Mouse (Mus musculus) large intestine, adult 2 months (tissue): ENCODE results near the gene Shtn1. TPM values are rescaled to one million over a fixed set of nuclear protein-coding genes. Genes with fewer than 3 reads are reported as not detected.

ENCODE experiments used
- DNase-seq: peaks from one replicate; pipeline ENCODE4 v3.0.0-alpha.2; 2012; ENCODE audit warnings: low read depth, low spot score
- WGBS: fragments of 180-500 bp; shearing (Covaris S2); methylation state at CpG from one replicate; pipeline ENCODE4 v1.1.7; 2018; 5-methylcytosine and 5-hydroxymethylcytosine counted together
- polyA plus RNA-seq: library from polyadenylated mRNA; depleted of rRNA; stranded (reverse); fragments of >200 nt; gene quantifications from 2 replicates; pipeline ENCODE4 v1.2.3, GENCODE M21; 2012; rRNA removed

Shtn1 gene
- polyA plus RNA-seq: 4.1 and 5.5 TPM in 2 replicates

DNA sequence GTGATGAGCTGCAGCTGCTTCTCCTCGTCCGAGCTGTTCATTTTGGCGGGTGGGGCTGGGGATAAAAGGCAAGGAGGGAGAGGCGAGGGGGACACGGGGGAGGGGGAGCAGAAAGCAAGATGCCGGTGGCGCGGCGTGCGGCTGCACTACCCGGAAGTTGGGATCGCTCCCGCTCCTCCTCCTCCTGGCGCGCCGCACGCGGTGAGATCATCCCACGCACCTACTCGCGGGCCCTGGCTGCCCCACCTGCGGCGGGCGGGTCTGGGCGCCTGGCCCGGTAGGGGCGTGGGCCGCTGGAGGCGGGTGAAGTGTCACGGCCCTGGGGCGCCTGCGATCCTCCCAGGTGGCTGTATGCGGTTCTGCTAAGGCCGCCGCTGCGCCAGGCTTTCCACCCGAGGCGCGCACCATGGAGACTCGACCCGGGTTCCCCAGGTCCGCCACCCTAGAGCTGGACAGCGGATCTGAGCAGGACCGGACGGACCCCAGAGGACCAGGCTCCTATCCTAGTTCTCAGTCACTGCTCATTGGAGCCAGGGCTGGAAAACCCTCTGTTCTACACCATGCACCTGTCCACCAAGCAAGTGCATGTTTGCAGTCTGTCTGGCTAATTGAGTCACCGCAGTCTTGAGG, at the start of gene Shtn1:
TSS of gene Shtn1 (minus strand) at position 629 of the 630 bp plus-strand sequence.
- WGBS: 1% methylated on average over 45 of the region's 46 CpGs
- peak; percentile 53 for DNase-seq

- WGBS: 32% methylated on average over 4 of the region's 4 CpGs
- DNase-seq: no peak
These were observed 38.3 kb upstream of the Shtn1 start for GRCm38 (mm10) chr19:59114152-59114551.

DNA sequence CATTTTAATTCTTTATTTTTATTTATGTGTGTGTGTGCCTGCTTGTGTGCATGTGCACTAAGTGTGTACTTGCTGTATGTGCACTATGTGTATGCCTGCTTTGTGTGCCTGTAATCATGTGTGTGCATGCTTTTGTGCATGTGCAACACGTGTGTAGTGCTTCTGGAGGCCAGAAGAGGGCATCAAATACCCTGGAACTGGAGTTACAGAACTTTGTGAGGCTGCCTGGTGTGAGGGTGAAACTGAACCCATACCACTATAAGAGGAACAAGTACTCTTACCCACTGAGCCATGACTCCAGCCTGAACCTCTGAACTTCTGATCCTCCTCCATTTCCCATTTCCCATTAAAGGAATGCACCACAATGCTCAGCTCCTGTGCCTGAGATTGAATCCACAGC, 34.0 kb upstream of the Shtn1 start:
- WGBS: 41% methylated on average over 1 of the region's 1 CpGs
- DNase-seq: no peak

- no peak for DNase-seq
- 14% methylated on average over 1 of the region's 1 CpGs for WGBS
These were observed 22.4 kb upstream of the Shtn1 start for GRCm38 (mm10) chr19:59098315-59098714.

DNA sequence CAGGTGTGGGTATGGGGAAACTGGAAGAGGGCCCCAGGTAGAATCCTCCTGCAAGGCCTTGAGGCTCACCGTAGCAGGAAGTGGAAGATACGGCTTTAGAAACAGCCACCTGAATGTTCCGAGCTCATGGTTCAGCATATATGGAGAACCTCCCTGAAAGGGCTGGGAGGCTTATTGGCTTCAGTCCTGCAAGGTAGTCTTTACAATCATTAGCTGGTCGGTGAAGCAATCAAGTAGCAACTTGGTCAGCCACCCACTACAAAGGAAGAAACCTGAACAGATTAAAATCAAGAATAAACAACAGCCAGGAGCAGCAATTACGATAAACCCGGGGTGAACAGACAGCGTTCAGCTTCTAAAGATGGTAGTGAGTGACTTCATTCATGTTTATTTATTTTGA, 16.4 kb upstream of the Shtn1 start:
- DNase-seq: no peak
- WGBS: 73% methylated on average over 7 of the region's 7 CpGs

DNA sequence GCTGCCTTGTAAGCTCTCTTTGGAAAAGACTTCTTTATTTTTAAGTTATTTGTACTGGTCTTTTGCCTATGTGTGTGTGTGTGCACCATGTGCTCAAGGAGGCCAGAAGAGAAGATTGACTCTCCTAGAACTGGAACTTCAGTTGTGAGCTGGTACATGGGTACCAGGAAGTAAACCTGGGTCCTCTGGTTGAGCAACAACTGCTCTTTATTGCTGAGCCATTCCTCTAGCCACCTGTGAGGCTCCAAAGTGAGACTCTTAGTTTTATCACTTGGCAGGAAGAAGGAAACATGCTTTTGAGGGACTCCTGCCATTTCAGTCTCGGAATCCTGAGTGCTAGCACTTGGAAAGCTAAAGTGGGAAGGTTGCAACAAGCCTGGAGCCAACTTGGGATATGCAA, 14.4 kb upstream of the Shtn1 start:
- WGBS: 16% methylated on average over 1 of the region's 1 CpGs
- no peak for DNase-seq

GRCm38 (mm10) chr19:59084296-59084695, 8.4 kb upstream of the Shtn1 start:
- 38% methylated on average over 4 of the region's 4 CpGs for WGBS
- no peak for DNase-seq

DNA sequence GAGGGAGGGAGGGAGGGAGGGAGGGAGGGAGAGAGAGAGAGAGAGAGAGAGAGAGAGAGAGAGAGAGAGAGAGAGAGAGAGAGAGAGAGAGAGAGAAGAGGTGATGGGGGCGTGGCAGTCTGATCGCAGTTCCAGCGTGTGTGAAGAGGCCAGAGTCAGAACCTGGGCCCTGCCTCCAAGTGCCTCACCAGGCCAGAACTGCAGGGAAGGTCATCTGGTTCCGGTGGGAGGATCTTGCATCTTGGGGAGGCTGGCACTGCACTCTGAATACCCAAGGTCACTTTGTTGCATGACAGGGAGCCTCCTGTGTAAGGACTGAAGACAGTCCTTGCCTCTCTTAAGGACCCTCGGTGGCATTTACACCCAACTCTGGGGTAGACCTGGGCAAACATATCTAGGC, 231 bp upstream of the Shtn1 start:
- no peak for DNase-seq
- 12% methylated on average over 5 of the region's 5 CpGs for WGBS

- no peak for DNase-seq
- WGBS: 3% methylated on average over 46 of the region's 46 CpGs
These were observed 944 bp downstream of the Shtn1 start for GRCm38 (mm10) chr19:59074841-59075471.

- 63% methylated on average over 3 of the region's 3 CpGs for WGBS
- DNase-seq: no peak
These were observed 1.5 kb downstream of the Shtn1 start for GRCm38 (mm10) chr19:59074381-59074780.

DNA sequence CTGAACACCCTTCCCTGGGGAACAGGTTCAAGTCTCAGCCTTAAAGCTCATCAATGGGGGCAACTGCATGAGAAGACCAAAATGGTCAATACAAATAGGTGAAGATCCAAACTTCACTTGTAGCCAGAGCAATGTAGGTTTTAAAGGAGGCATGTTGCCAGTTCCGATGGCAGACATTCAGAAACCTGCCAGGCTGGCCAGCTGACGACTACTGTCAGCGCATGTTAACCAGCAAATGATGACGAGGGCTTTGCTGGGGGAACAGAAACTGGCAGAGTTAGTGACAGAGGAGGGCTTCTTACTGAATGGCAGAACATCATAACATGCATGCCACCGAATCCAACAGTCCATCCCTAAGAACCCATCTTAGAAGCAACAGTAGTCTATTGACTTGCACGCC, 2.9 kb downstream of the Shtn1 start:
- DNase-seq: no peak
- 86% methylated on average over 6 of the region's 6 CpGs for WGBS

- DNase-seq: no peak
These were observed 3.9 kb downstream of the Shtn1 start for GRCm38 (mm10) chr19:59071979-59072378.

DNA sequence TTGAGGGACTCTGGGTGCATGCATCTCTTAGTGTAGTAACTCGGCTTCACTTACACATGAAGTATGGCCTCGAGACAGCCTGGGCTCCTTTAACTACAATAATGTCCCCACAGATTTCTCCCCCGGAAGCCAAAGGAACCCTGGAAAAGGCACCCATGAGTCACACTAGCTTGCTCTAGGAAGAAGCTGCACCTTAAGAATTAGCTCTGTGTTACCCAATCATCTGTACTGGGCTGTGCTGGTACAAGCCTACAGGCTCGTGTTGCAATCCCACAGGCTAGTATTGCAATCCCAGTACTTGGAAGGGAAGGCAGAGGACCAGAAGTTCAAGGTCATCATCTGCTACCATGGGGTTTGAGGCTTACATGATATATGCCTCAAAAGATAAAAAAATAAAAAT, 4.5 kb downstream of the Shtn1 start:
- DNase-seq: no peak
- WGBS: 82% methylated on average over 4 of the region's 4 CpGs

More at GRCm38 (mm10) chr19:59071979-59072378, 3.9 kb downstream of the Shtn1 start:
- 84% methylated on average over 2 of the region's 2 CpGs for WGBS

GRCm38 (mm10) chr19:59067652-59068051, 8.2 kb downstream of the Shtn1 start:
- 79% methylated on average over 1 of the region's 1 CpGs for WGBS
- DNase-seq: no peak

DNA sequence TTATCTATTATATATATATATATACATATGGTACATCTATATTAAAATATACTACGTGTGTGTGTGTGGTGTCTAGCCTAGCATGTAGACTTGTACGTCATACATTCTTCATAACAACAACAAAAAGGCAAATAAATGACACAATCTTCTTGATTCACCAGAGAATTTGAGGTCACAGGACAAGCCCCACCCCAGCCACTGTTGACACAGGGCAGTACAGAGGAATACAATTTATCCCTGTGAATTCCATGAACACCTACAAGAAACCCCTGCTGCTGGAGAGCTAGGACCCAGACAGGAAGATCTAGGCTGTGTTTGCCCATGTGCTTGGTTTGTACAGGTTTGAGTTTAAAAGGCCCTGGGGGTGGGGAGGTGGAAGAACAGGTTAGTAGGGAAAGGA, 9.2 kb downstream of the Shtn1 start:
- no peak for DNase-seq
- WGBS: 69% methylated on average over 2 of the region's 2 CpGs

DNA sequence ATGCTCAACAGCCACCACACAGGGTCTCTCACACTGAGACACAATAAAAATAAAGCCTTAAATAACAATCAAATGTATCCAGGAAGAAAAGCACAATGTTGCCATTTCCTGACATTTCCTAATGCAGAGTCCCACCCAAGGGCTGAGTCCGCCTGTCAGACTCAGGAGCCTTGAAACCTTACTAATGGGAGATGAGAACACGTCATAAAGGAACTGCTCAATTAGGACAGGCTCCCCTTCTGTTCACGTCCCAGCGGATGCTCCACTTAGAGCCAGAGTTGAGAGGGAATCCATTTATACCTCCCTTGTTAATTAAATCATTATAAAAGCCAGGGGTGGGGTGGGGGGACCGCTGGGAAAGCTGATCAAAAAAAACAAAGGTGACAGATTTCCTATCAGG, 9.8 kb downstream of the Shtn1 start:
- WGBS: 71% methylated on average over 5 of the region's 5 CpGs
- no peak for DNase-seq

DNA sequence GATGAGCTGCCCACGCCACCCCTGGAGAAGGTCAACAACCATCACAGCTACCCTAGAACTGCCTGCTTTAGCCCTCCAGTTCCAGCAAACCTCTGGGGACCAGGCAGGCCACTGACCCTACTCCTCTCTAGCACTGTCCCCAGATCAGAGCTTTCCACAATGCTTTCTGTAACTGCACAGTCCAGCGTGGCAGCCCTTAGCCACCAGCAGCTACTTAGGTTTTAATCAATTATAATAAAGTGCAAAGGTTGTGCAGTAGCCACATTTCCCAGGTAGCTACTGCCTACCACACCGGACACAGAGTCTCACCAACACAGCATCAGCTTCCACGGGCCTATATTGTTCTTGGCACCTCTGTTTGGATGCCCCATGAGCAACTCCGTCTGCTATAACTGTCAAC, 11.3 kb downstream of the Shtn1 start:
- 90% methylated on average over 5 of the region's 5 CpGs for WGBS
- DNase-seq: no peak

GRCm38 (mm10) chr19:59063568-59063967, 12.3 kb downstream of the Shtn1 start:
- WGBS: 73% methylated on average over 5 of the region's 5 CpGs
- DNase-seq: no peak

- WGBS: 80% methylated on average over 4 of the region's 4 CpGs
- no peak for DNase-seq
These were observed 17.8 kb downstream of the Shtn1 start for GRCm38 (mm10) chr19:59058105-59058504.

DNA sequence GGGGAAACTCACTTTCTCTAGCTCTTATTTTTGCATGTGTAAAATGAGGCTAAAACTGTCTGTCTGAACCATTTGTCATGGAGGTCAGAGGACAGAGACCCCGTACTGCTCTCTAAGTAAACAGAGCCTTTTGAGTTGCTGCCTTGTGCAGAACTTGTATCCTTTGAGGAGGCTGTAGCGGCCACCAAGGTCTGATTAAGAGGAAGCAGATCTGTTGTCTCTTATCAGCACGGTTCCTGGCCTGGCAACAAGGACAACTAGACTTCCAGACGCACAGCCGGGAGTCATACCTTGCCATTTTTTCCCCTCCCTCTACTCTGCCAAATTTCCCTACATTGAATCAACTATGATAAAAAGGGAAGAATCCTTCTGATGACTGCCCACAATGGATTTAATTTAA, 18.5 kb downstream of the Shtn1 start:
- WGBS: 56% methylated on average over 5 of the region's 5 CpGs
- no peak for DNase-seq

DNA sequence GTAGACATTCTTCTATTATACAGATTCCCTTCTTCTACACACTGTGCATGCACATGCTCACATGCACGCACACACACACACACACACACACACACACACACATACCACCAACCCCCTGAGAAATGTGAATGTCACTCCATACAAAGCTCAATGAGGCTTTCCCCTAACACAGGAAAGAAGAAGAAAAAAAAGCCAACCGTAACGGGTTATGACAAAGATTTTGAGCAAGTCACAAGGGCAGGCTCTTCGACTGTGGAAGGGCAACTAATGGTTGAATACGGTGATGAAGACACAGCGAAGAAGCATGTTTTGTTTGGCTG, 21.3 kb downstream of the Shtn1 start:
- 87% methylated on average over 6 of the region's 6 CpGs for WGBS
- DNase-seq: no peak
